Mouse (Mus musculus): ENCODE results near the gene Nova2.

Nova2 gene

DNA sequence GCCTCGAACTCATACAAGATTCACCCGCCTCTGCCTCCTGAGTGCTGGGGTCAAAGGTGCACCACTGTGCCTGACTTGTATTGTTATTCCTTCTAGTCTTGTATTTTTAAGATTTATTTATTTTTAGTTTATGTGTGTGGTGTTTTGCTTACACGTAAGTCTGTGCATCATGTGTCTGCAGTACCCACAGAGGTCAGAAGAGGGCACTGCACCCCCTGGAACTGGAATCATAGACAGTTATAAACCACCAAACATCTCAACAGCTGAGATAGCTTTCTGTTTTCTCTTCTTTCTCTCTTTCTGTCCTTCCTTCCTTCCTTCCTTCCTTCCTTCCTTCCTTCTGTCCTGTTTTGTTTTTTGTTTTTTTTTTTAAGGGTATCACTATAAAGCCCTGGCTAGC is 45.3 kb downstream of the Nova2 start:
- Histone ChIP-seq H3K9me3 (ENCODE audit: low read length) (no peaks in the 10 kb centered on the region), H3K4me3 (replicated peaks; ENCODE audit: low read length) (no peak overlapping the region), H3K36me3 (ENCODE audit: insufficient read depth, low read length) (no peaks in the 10 kb centered on the region), H3K4me1 (replicated peaks; ENCODE audit: low read depth, low read length) (no peaks in the 10 kb centered on the region), H3K27me3 (ENCODE audit: insufficient read depth, low read length) (peaks cover 32% of the 10 kb centered on the region)
- TF ChIP-seq CTCF (conservative IDR thresholded peaks at IDR 0.05; ENCODE audit: low read length): peak; percentile 53
- no peak for TF ChIP-seq NANOG (IDR thresholded peaks at IDR 0.05; ENCODE audit: borderline replicate concordance, low read length)

DNA sequence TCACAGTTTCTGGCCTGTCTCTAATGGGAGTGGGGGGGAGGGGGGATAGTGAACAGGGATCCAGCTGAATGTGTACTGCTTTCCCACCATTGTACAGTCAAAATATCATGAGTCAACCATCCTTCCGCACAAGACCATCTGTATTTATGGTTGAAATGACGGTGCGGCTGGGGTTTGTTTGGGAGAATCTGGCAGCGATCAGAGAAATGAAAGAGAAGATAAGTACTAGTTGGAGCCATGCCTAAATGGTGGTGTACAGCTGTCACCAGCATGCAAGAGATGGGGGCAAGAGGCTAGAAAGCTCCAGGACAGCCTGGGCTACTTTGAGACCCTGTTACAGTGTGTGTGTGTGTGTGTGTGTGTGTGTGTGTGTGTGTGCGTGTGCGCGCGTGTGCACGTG is 52.7 kb downstream of the Nova2 start:
- Histone ChIP-seq H3K36me3 (ENCODE audit: insufficient read depth, low read length) (no peaks in the 10 kb centered on the region), H3K4me1 (replicated peaks; ENCODE audit: low read depth, low read length) (peaks cover 3% of the 10 kb centered on the region), H3K27me3 (ENCODE audit: insufficient read depth, low read length) (peaks cover 22% of the 10 kb centered on the region), H3K9me3 (ENCODE audit: low read length) (no peaks in the 10 kb centered on the region), H3K4me3 (replicated peaks; ENCODE audit: low read length) (no peak overlapping the region)
- TF ChIP-seq NANOG (IDR thresholded peaks at IDR 0.05; ENCODE audit: borderline replicate concordance, low read length) (no peak), POU5F1 (IDR thresholded peaks at IDR 0.05; ENCODE audit: borderline replicate concordance, low read length) (no peak), CTCF (conservative IDR thresholded peaks at IDR 0.05; ENCODE audit: low read length) (no peak)

DNA sequence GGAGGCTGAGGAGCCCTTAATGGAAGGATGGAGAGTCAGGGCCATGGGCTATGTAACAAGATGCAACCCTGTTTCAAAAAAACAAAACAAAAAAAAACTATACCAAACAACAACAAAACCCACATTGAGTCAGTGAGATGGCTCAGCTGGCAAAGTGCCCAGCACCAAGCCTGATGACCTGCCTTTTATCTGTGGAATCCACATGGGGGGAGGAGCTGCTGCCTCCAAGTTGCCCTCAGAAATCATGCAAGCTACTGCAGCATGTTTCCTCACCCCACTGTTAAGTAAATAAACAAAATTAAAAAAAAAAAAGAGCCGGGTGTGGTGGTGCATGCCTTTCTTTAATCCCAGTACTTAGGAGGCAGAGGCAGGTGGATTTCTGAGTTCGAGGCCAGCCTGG is 60.8 kb downstream of the Nova2 start:
- Histone ChIP-seq H3K36me3 (ENCODE audit: insufficient read depth, low read length) (no peaks in the 10 kb centered on the region), H3K9me3 (ENCODE audit: low read length) (no peaks in the 10 kb centered on the region), H3K27me3 (ENCODE audit: insufficient read depth, low read length) (peaks cover 33% of the 10 kb centered on the region), H3K4me3 (replicated peaks; ENCODE audit: low read length) (no peak overlapping the region), H3K4me1 (replicated peaks; ENCODE audit: low read depth, low read length) (peaks cover 12% of the 10 kb centered on the region)
- TF ChIP-seq NANOG (IDR thresholded peaks at IDR 0.05; ENCODE audit: borderline replicate concordance, low read length) (no peak), CTCF (conservative IDR thresholded peaks at IDR 0.05; ENCODE audit: low read length) (no peak), POU5F1 (IDR thresholded peaks at IDR 0.05; ENCODE audit: borderline replicate concordance, low read length) (no peak)

DNA sequence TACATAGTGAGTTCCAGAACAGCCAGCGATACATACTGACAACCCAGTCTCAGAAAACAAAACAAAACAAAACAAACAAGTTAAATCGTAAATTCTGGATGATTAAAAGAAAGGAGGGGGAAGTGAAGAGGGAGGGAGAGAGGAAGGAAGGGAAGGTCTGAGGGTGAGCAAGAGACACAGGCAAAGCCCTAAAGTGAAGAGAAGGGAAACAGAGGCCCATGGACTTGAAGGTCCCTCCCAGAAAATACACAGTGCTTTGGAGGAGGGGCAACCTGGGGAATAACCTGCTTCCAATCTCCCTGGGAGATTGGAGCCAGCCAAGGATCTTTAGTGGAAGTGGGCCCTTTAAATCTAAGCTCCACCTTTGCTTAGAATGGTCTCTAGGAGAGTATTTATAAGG is 61.4 kb downstream of the Nova2 start, which contains the start of gene Nanos2:
Nanos2 (plus strand) TSS at position 301 of the 400 bp plus-strand sequence.
- Histone ChIP-seq H3K9me3 (ENCODE audit: low read length) (no peaks in the 10 kb centered on the region), H3K36me3 (ENCODE audit: insufficient read depth, low read length) (no peaks in the 10 kb centered on the region), H3K4me1 (replicated peaks; ENCODE audit: low read depth, low read length) (peaks cover 15% of the 10 kb centered on the region), H3K27me3 (ENCODE audit: insufficient read depth, low read length) (peaks cover 39% of the 10 kb centered on the region), H3K4me3 (replicated peaks; ENCODE audit: low read length) (no peak within 1 kb of the TSS)
- TF ChIP-seq CTCF (conservative IDR thresholded peaks at IDR 0.05; ENCODE audit: low read length): no peak
- no peak for TF ChIP-seq NANOG (IDR thresholded peaks at IDR 0.05; ENCODE audit: borderline replicate concordance, low read length)
- TF ChIP-seq POU5F1 (IDR thresholded peaks at IDR 0.05; ENCODE audit: borderline replicate concordance, low read length): no peak

DNA sequence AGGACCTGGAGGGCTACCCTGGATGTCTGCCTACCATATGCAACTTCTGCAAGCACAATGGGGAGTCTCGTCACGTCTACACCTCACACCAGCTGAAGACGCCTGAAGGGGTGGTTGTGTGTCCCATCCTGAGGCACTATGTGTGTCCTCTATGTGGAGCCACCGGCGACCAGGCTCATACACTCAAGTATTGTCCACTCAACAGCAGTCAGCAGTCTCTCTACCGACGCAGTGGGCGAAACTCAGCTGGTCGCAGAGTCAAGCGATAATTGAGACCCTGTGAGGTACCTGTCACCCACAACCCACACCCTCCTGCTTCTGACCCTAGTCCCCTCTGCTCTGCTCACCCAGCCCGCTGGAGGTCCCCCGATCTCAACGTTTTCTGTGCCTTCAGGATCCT is 62.1 kb downstream of the Nova2 start:
- no peak overlapping the region for H3K4me3 ChIP-seq (replicated peaks; ENCODE audit: low read length)
- TF ChIP-seq POU5F1 (IDR thresholded peaks at IDR 0.05; ENCODE audit: borderline replicate concordance, low read length): no peak
- TF ChIP-seq NANOG (IDR thresholded peaks at IDR 0.05; ENCODE audit: borderline replicate concordance, low read length): no peak
- no peak for TF ChIP-seq CTCF (conservative IDR thresholded peaks at IDR 0.05; ENCODE audit: low read length)
- peaks cover 17% of the 10 kb centered on the region for H3K4me1 ChIP-seq (replicated peaks; ENCODE audit: low read depth, low read length)
- H3K27me3 ChIP-seq (ENCODE audit: insufficient read depth, low read length): peaks cover 45% of the 10 kb centered on the region
- H3K36me3 ChIP-seq (ENCODE audit: insufficient read depth, low read length): no peaks in the 10 kb centered on the region
- no peaks in the 10 kb centered on the region for H3K9me3 ChIP-seq (ENCODE audit: low read length)

DNA sequence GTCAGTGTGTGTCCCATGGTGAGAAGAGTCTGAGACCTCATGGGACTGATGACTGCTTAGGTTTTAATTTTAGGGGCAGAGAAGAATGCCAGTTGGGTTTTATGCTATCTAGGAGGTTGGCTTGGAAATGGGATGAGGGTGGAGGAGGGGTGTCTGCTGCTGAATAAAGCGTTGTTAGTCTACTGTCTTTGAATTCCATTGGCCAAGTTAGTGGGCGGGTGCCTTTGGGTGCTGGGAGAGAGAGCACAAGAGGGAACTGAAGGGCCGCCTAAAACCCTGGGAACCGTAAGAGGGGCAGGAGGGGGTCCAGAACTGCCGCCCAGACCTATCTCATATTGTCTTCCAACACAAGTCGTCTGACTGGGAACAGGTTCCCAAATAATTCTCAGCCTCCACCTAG is 63.1 kb downstream of the Nova2 start:
- Histone ChIP-seq H3K27me3 (ENCODE audit: insufficient read depth, low read length) (peaks cover 56% of the 10 kb centered on the region), H3K4me3 (replicated peaks; ENCODE audit: low read length) (no peak overlapping the region), H3K36me3 (ENCODE audit: insufficient read depth, low read length) (peaks cover 4% of the 10 kb centered on the region; the same call in 1 of the 2 replicates), H3K9me3 (ENCODE audit: low read length) (no peaks in the 10 kb centered on the region), H3K4me1 (replicated peaks; ENCODE audit: low read depth, low read length) (peaks cover 22% of the 10 kb centered on the region)
- TF ChIP-seq NANOG (IDR thresholded peaks at IDR 0.05; ENCODE audit: borderline replicate concordance, low read length) (no peak), POU5F1 (IDR thresholded peaks at IDR 0.05; ENCODE audit: borderline replicate concordance, low read length) (no peak), CTCF (conservative IDR thresholded peaks at IDR 0.05; ENCODE audit: low read length) (no peak)

DNA sequence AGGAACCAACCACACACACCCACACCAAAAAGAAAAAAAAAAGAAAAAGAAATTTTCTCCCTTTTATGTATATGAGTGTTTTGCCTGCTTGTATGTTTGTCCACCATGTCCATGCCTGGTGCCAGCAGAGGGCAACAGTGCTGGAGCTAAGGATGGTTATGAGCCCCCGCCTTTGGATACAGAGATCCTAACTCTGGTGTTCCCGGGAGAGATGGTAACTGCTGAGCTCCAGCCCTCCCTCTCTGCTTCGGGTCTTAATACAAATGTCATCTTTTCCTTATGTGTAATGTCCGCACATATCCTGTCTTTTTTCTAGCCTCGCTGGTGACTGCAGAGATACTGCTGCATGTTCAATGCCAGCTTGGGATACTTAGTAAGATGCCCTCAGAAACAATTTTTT is 64.3 kb downstream of the Nova2 start:
- H3K4me3 ChIP-seq (replicated peaks; ENCODE audit: low read length): peak overlapping the region; percentile 80
- peaks cover 60% of the 10 kb centered on the region for H3K27me3 ChIP-seq (ENCODE audit: insufficient read depth, low read length)
- peaks cover 22% of the 10 kb centered on the region for H3K4me1 ChIP-seq (replicated peaks; ENCODE audit: low read depth, low read length)
- H3K9me3 ChIP-seq (ENCODE audit: low read length): no peaks in the 10 kb centered on the region
- H3K36me3 ChIP-seq (ENCODE audit: insufficient read depth, low read length): peaks cover 6% of the 10 kb centered on the region; the same call in 1 of the 2 replicates
- TF ChIP-seq NANOG (IDR thresholded peaks at IDR 0.05; ENCODE audit: borderline replicate concordance, low read length) (no peak), CTCF (conservative IDR thresholded peaks at IDR 0.05; ENCODE audit: low read length) (no peak), POU5F1 (IDR thresholded peaks at IDR 0.05; ENCODE audit: borderline replicate concordance, low read length) (no peak)

DNA sequence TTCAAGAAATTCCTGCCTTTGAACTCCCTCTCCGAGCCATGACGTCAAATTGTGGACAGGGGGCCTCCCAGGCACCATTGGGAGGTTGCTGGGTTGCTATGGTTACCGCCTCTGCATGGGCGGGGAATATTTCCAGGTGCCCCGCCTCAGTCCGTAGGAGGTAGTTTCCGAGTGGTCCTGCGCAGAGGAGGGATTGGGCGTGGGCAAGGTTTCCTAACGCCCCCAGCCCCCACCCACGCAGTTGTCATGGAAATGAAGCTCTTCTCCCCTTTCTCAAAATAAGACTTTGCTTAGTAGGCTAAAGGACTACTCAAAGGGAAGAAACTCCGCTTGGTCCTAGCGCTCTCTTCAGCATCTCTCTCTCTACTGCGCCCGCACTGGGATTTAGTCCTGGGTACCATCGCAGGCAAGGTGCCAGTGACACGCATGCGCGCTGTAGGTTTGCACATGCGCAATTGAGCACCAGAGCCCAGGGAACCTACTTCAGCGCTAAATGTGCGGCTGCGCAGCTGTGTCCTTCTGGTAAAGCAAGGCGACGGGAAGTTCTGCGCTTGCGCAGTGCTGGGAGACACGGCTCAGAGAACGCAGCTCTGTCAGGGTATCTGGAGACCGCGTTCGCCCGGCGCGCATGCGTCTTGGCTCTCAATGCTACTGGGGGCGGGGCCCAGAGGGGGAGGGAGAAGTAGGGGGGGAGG is 65.1 kb downstream of the Nova2 start, which contains the start of gene Mypop:
Mypop (plus strand) TSS at position 645 of the 695 bp plus-strand sequence.
- Histone ChIP-seq H3K36me3 (ENCODE audit: insufficient read depth, low read length) (peaks cover 12% of the 10 kb centered on the region), H3K27me3 (ENCODE audit: insufficient read depth, low read length) (peaks cover 60% of the 10 kb centered on the region), H3K9me3 (ENCODE audit: low read length) (no peaks in the 10 kb centered on the region), H3K4me1 (replicated peaks; ENCODE audit: low read depth, low read length) (peaks cover 22% of the 10 kb centered on the region), H3K4me3 (replicated peaks; ENCODE audit: low read length) (peak within 1 kb of the TSS; percentile 80)
- no peak for TF ChIP-seq POU5F1 (IDR thresholded peaks at IDR 0.05; ENCODE audit: borderline replicate concordance, low read length)
- no peak for TF ChIP-seq CTCF (conservative IDR thresholded peaks at IDR 0.05; ENCODE audit: low read length)

All from E14TG2a.4 (cell line).